Mouse (Mus musculus) embryonic facial prominence, embryonic 14.5 days (tissue): ENCODE data around the gene Akt3. TPM values are rescaled to one million over a fixed set of nuclear protein-coding genes. Genes with fewer than 3 reads are reported as not detected.
A peak's percentile ranks its signal among the peaks of the same experiment; 100 is the strongest.

Experiments
- ATAC-seq: fragments of 200-750 bp; cut with Nextera tagmentation; 2 replicates; pipeline ENCODE4 v1.8.0; 2017; ENCODE audit warnings: low read depth, moderate number of reproducible peaks, moderate TSS enrichment
- DNase-seq: peaks from one replicate; pipeline ENCODE4 v3.0.0-alpha.2; 2015; ENCODE audit warnings: low spot score
- H3K27ac ChIP-seq: fragments of 300-500 bp; sonication (generic); replicated peaks from 2 replicates; pipeline ENCODE4 v1.5.1; 2014; ENCODE audit warnings: low read depth, mild to moderate bottlenecking, low read length, moderate library complexity
- H3K27me3 ChIP-seq: fragments of 300-500 bp; sonication (generic); replicated peaks from 2 replicates; pipeline ENCODE4 v1.6.1; 2014; ENCODE audit warnings: low read length; ENCODE audit not compliant: control insufficient read depth, insufficient read depth
- H3K36me3 ChIP-seq: fragments of 300-500 bp; sonication (generic); 2 replicates; pipeline ENCODE4 v1.6.1; 2014; ENCODE audit warnings: low read length, mixed read lengths; ENCODE audit not compliant: control insufficient read depth, insufficient read depth
- H3K4me1 ChIP-seq: fragments of 300-500 bp; sonication (generic); 2 replicates; pipeline ENCODE4 v1.6.1; 2014; ENCODE audit warnings: antibody characterized with exemption, low read length; ENCODE audit not compliant: control insufficient read depth, insufficient read depth
- H3K4me2 ChIP-seq: fragments of 300-500 bp; sonication (generic); 2 replicates; pipeline ENCODE4 v1.6.1; 2014; ENCODE audit warnings: low read depth, mild to moderate bottlenecking, low read length, moderate library complexity, mixed read lengths
- H3K4me3 ChIP-seq: fragments of 300-500 bp; sonication (generic); 2 replicates; pipeline ENCODE4 v1.5.1; 2014; ENCODE audit warnings: low read depth, mild to moderate bottlenecking, low read length
- H3K9ac ChIP-seq: fragments of 300-500 bp; sonication (generic); 2 replicates; pipeline ENCODE4 v1.6.1; 2014; ENCODE audit warnings: low read depth, mild to moderate bottlenecking, low read length, moderate library complexity, mixed read lengths
- H3K9me3 ChIP-seq: fragments of 300-500 bp; sonication (generic); 2 replicates; pipeline ENCODE4 v1.6.1; 2016; ENCODE audit warnings: low read length; ENCODE audit not compliant: control insufficient read depth
- WGBS: fragments of 180-500 bp; shearing (Covaris S2); extraction: QIAGEN DNeasy Blood & Tissue Kit; methylation state at CpG from one replicate; pipeline ENCODE4 v1.1.7; 2014; 5-methylcytosine and 5-hydroxymethylcytosine counted together
- polyA plus RNA-seq: library from polyadenylated mRNA; unstranded; fragments of >200 nt; fragmentation: Nextera tagmentation; extraction: Ambion mirVana; gene quantifications from 2 replicates; pipeline ENCODE4 v1.2.1, GENCODE M21; 2014

Akt3 gene
- polyA plus RNA-seq, 1 experiment from 2014 or later: 7.3 TPM

DNA sequence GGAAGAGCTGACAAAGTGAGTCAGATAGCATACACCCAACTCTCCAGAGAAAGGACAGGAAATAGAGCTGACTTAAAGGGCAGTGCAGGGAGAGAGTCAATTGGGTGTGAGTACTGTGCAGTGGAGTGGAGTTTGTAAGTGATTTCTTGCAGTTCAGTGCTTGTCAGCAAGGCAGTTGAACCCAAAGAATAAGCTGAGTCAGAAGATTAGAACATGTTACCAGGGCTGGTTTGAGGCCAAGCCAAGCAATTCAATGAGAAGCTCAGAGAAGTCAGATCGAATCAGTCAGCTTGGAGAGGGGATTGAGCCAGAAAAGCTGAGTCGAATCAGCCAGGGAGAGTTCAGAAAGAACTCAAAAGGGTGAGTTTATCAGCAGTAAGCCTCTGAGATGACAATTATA, 196.2 kb downstream of the Akt3 start:
- DNase-seq (no peak), ATAC-seq (no peak)
- no peaks in the 10 kb centered on the region for H3K9me3 ChIP-seq
- no peak overlapping the region for H3K9ac ChIP-seq
- H3K4me1 ChIP-seq: no peaks in the 10 kb centered on the region
- H3K4me3 ChIP-seq: no peak overlapping the region
- H3K27ac ChIP-seq: no peak overlapping the region
- WGBS: 83% methylated on average over 2 of the region's 2 CpGs
- peaks cover 5% of the 10 kb centered on the region; the same call in 1 of the 2 replicates for H3K36me3 ChIP-seq
- H3K4me2 ChIP-seq: no peak overlapping the region
- H3K27me3 ChIP-seq: no peaks in the 10 kb centered on the region

- Histone ChIP-seq H3K4me3 (no peak overlapping the region), H3K9ac (no peak overlapping the region), H3K27ac (no peak overlapping the region), H3K9me3 (no peaks in the 10 kb centered on the region), H3K4me1 (0 out of 2 replicates have a peak, but pooled peaks cover 3% of the 10 kb centered on the region), H3K4me2 (no peak overlapping the region), H3K36me3 (no peaks in the 10 kb centered on the region; the same call in 1 of the 2 replicates), H3K27me3 (no peaks in the 10 kb centered on the region)
- DNase-seq (no peak), ATAC-seq (no peak)
- 69% methylated on average over 2 of the region's 2 CpGs for WGBS
These were observed 203.1 kb downstream of the Akt3 start for GRCm38 (mm10) chr1:177054891-177055290.

GRCm38 (mm10) chr1:177051366-177051963, 206.5 kb downstream of the Akt3 start:
- no peaks in the 10 kb centered on the region for H3K36me3 ChIP-seq
- no peaks in the 10 kb centered on the region for H3K27me3 ChIP-seq
- no peak overlapping the region for H3K4me2 ChIP-seq
- WGBS: 82% methylated on average over 11 of the region's 11 CpGs
- H3K4me3 ChIP-seq: no peak overlapping the region
- H3K27ac ChIP-seq: no peak overlapping the region
- DNase-seq (peak; percentile 19), ATAC-seq (no peak)
- 0 out of 2 replicates have a peak, but pooled peaks cover 3% of the 10 kb centered on the region for H3K4me1 ChIP-seq
- no peak overlapping the region for H3K9ac ChIP-seq
- H3K9me3 ChIP-seq: no peaks in the 10 kb centered on the region

GRCm38 (mm10) chr1:177048773-177049172, 209.2 kb downstream of the Akt3 start:
- 82% methylated on average over 2 of the region's 2 CpGs for WGBS
- Histone ChIP-seq H3K4me3 (no peak overlapping the region), H3K27ac (no peak overlapping the region), H3K9ac (no peak overlapping the region), H3K4me2 (no peak overlapping the region), H3K36me3 (no peaks in the 10 kb centered on the region), H3K4me1 (0 out of 2 replicates have a peak, but pooled peaks cover 3% of the 10 kb centered on the region), H3K27me3 (no peaks in the 10 kb centered on the region), H3K9me3 (no peaks in the 10 kb centered on the region)
- DNase-seq (no peak), ATAC-seq (no peak)

GRCm38 (mm10) chr1:177046963-177047362, 211.0 kb downstream of the Akt3 start:
- DNase-seq (no peak), ATAC-seq (no peak)
- H3K9ac ChIP-seq: no peak overlapping the region
- no peaks in the 10 kb centered on the region for H3K27me3 ChIP-seq
- H3K36me3 ChIP-seq: no peaks in the 10 kb centered on the region
- H3K9me3 ChIP-seq: no peaks in the 10 kb centered on the region
- WGBS: 76% methylated on average over 2 of the region's 2 CpGs
- no peak overlapping the region for H3K4me2 ChIP-seq
- H3K27ac ChIP-seq: no peak overlapping the region
- H3K4me3 ChIP-seq: no peak overlapping the region
- 0 out of 2 replicates have a peak, but pooled peaks cover 3% of the 10 kb centered on the region for H3K4me1 ChIP-seq

DNA sequence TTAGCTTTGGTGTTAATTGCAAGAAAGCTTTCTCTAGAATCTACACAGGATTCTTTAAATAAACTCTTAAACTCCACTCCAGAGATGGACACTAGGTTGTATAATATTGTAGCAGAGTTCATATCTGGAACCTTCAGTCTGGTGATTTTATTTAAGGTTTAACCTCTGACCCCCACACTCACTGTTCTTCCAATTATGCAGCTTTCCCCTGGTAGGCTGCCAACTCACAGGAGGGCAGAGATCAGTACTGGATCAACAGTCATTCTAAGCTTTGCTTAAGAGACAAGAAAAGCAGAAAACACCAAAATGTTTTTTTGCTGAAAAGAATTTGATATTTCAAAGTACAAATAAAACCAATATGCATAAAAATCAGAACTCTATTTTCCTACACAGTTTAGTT, 212.1 kb downstream of the Akt3 start:
- Histone ChIP-seq H3K27ac (no peak overlapping the region), H3K9ac (no peak overlapping the region), H3K27me3 (no peaks in the 10 kb centered on the region), H3K9me3 (no peaks in the 10 kb centered on the region), H3K36me3 (no peaks in the 10 kb centered on the region), H3K4me1 (no peaks in the 10 kb centered on the region), H3K4me3 (no peak overlapping the region), H3K4me2 (no peak overlapping the region)
- no peak for DNase-seq
- ATAC-seq: no peak

DNA sequence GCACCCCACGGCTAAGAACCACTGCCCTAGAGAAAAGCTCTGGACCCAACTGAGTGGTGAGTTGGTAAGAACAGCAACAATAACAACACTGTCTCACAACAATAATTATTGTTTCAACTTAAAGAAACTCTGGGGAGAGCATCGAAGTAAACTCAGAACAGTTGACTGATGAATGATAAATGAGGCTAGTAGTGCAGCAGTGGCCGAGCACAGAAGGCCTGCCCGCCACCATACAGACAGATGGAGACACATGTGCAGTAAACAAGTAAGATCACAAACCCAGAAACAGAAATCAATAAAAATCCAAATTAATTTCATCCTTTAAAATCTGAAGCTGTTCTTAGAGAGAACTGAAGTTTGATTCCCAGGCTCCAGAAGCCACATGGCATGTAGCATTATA, 217.9 kb downstream of the Akt3 start:
- no peak overlapping the region for H3K9ac ChIP-seq
- H3K4me1 ChIP-seq: no peaks in the 10 kb centered on the region
- H3K9me3 ChIP-seq: no peaks in the 10 kb centered on the region
- no peak overlapping the region for H3K27ac ChIP-seq
- no peak for DNase-seq
- H3K36me3 ChIP-seq: no peaks in the 10 kb centered on the region
- H3K4me2 ChIP-seq: no peak overlapping the region
- no peaks in the 10 kb centered on the region for H3K27me3 ChIP-seq
- ATAC-seq: no peak
- H3K4me3 ChIP-seq: no peak overlapping the region
- WGBS: 47% methylated on average over 4 of the region's 4 CpGs

DNA sequence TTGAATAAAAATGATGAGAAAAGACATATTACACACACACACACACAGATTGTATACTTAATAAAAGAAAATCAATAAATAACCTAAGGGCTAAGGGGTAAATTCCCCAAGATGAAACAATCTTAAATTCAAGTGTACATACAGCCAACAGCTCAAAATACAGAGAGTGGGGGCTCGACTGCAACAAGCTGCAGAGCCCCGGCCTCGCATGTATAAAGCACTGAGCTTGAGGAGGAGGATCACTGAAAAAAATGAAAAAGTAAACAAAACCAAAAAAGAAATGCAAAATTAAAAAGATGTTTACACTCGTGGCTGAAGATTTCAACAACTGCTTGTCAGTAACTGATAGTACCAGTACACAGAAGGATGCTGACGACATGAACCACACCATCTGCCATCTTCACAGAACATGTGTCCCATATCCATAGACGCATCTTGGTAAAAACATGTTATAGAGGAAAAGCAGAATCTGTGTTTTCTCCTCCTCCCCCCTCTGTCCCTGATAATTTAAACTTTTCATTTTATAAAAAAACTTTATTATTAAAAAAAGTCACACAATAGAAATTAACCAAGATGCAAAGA, 218.8 kb downstream of the Akt3 start:
- no peak for DNase-seq
- no peak overlapping the region for H3K4me3 ChIP-seq
- H3K27me3 ChIP-seq: no peaks in the 10 kb centered on the region
- no peak overlapping the region for H3K27ac ChIP-seq
- 78% methylated on average over 6 of the region's 6 CpGs for WGBS
- no peaks in the 10 kb centered on the region for H3K36me3 ChIP-seq
- no peak overlapping the region for H3K9ac ChIP-seq
- ATAC-seq: no peak
- no peaks in the 10 kb centered on the region for H3K9me3 ChIP-seq
- no peak overlapping the region for H3K4me2 ChIP-seq
- no peaks in the 10 kb centered on the region for H3K4me1 ChIP-seq

GRCm38 (mm10) chr1:177038383-177038782, 219.6 kb downstream of the Akt3 start:
- ATAC-seq: no peak
- Histone ChIP-seq H3K27ac (no peak overlapping the region), H3K27me3 (no peaks in the 10 kb centered on the region), H3K9ac (no peak overlapping the region), H3K4me1 (no peaks in the 10 kb centered on the region), H3K4me2 (no peak overlapping the region), H3K36me3 (no peaks in the 10 kb centered on the region), H3K4me3 (no peak overlapping the region), H3K9me3 (no peaks in the 10 kb centered on the region)
- no peak for DNase-seq
- 47% methylated on average over 2 of the region's 2 CpGs for WGBS
